1 mouse cellular context compared by ENCODE assay signal in genomic region chr9:14559430-14559829, GRCm38 (mm10).
TF ChIP-seq lines count a peak whose summit lies in the region.

No protein-coding gene starts in this region.

TF ChIP-seq in MEL, 35 proteins besides CTCF, POLR2A, EP300 and RAD21 (continued from another document):
- TF ChIP-seq MAFK (IDR thresholded peaks at IDR 0.05; ENCODE audit: borderline replicate concordance, low read depth, low read length) = peak; percentile 87
- TF ChIP-seq GATA1 (IDR thresholded peaks at IDR 0.05; ENCODE audit: low read depth, low read length) = peak; percentile 91
- peak; percentile 52 for TF ChIP-seq CHD2 (IDR thresholded peaks at IDR 0.05; ENCODE audit: low read length)
- peak; percentile 96 for TF ChIP-seq TCF12 (IDR thresholded peaks at IDR 0.05; ENCODE audit: low read depth, low read length)
- TF ChIP-seq ZKSCAN1 (IDR thresholded peaks at IDR 0.05; ENCODE audit: low read depth, low read length) = no peak
- TF ChIP-seq ZMIZ1 (IDR thresholded peaks at IDR 0.05; ENCODE audit: low read depth, low read length) = no peak
- TF ChIP-seq POLR2AphosphoS2 (IDR thresholded peaks at IDR 0.05; ENCODE audit: low read length) = no peak
- peak; percentile 95 for TF ChIP-seq TAL1 (IDR thresholded peaks at IDR 0.05; ENCODE audit: low read length)
- TF ChIP-seq GABPA (IDR thresholded peaks at IDR 0.05; ENCODE audit: low read depth, low read length) = peak; percentile 87
- peak; percentile 66; the same call in 1 of the 2 replicates for TF ChIP-seq ELF1 (IDR thresholded peaks at IDR 0.05; ENCODE audit: low read depth, low read length)
- TF ChIP-seq BHLHE40 (IDR thresholded peaks at IDR 0.05; ENCODE audit: borderline replicate concordance, low read depth, low read length) = peak; percentile 89
- TF ChIP-seq USF2 (IDR thresholded peaks at IDR 0.05; ENCODE audit: borderline replicate concordance in 1 of 2, insufficient read depth in 1 of 2, low read depth in 1 of 2, low read length in 2 of 2) = no peak
- peak; percentile 88 for TF ChIP-seq MAX (IDR thresholded peaks at IDR 0.05; ENCODE audit: low read length)
- 0 out of 2 replicates have a peak, but pooled peaks have one; percentile 65 for TF ChIP-seq TBP (IDR thresholded peaks at IDR 0.05; ENCODE audit: low read depth, low read length)
- TF ChIP-seq SIN3A (IDR thresholded peaks at IDR 0.05; ENCODE audit: low read length) = peak; percentile 87
- no peak; the same call in 1 of the 2 replicates for TF ChIP-seq NELFE (IDR thresholded peaks at IDR 0.05; ENCODE audit: low read depth, low read length)
- peak; percentile 97 for TF ChIP-seq ETS1 (IDR thresholded peaks at IDR 0.05; ENCODE audit: low read depth, low read length)
- TF ChIP-seq MXI1 (IDR thresholded peaks at IDR 0.05; ENCODE audit: low read depth, low read length) = peak; percentile 92
- no peak for TF ChIP-seq POLR2AphosphoS5 (IDR thresholded peaks at IDR 0.05; ENCODE audit: borderline replicate concordance, low read depth, low read length)
- TF ChIP-seq MYC (IDR thresholded peaks at IDR 0.05; ENCODE audit: low read depth, low read length) = peak; percentile 85
- TF ChIP-seq NRF1 (IDR thresholded peaks at IDR 0.05; ENCODE audit: insufficient read depth, low read depth, low read length, poor library complexity, severe bottlenecking) = peak; percentile 33; the same call in 1 of the 2 replicates
- TF ChIP-seq MYB (IDR thresholded peaks at IDR 0.05; ENCODE audit: low read depth, low read length) = peak; percentile 35; the same call in 1 of the 2 replicates
- no peak for TF ChIP-seq CHD1 (IDR thresholded peaks at IDR 0.05; ENCODE audit: low read depth, low read length)
TF ChIP-seq in MEL: peak in this region for 22.
